Mouse (Mus musculus) liver, adult (tissue): ENCODE data around the gene Proser2.
A peak's percentile ranks its signal among the peaks of the same experiment; 100 is the strongest.

Experiments
- GATA4 ChIP-seq: IDR thresholded peaks from 2 replicates; pipeline ENCODE4 v1.6.1; 2014; ENCODE audit warnings: mild to moderate bottlenecking, low read length; ENCODE audit not compliant: insufficient replicate concordance

Proser2 gene

DNA sequence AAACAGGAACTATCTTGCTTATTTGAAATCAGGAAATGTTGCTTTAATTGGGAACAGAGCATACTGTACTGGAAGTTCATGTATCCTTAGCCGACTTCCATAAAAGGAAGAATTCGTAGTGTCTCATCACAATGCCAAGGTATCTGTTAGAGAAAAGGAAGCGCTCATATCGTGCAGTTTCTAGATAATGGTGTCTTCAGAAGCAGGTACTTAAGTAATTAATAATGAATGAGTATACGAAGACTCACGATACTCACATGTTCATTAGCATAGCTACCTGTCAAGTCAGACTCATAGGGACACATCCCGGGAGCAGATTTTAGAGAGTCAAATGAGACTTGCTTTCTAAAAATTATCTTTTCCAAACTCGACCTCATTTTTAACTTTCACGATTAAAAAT, 30.6 kb downstream of the Proser2 start:
- no peak for TF ChIP-seq GATA4

DNA sequence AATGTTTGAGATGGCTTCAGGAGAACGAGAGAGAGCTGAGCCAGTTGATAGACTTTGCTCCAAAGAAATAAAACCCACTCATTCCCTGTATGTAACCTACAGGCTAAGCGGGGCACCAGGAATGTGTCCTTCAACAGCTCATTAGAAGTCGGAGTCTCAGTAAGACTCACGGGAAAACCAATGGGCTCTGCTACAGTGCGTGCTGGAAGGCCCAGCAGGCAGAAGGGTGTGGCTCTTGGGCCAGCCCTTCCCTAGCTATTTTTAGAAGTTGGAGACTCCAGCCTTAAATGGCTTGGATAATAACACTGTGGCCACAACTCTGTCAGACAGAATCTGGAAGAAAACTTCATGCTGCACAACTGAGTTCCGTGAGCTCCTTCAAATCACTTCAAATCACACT, 31.1 kb downstream of the Proser2 start:
- no peak for TF ChIP-seq GATA4

DNA sequence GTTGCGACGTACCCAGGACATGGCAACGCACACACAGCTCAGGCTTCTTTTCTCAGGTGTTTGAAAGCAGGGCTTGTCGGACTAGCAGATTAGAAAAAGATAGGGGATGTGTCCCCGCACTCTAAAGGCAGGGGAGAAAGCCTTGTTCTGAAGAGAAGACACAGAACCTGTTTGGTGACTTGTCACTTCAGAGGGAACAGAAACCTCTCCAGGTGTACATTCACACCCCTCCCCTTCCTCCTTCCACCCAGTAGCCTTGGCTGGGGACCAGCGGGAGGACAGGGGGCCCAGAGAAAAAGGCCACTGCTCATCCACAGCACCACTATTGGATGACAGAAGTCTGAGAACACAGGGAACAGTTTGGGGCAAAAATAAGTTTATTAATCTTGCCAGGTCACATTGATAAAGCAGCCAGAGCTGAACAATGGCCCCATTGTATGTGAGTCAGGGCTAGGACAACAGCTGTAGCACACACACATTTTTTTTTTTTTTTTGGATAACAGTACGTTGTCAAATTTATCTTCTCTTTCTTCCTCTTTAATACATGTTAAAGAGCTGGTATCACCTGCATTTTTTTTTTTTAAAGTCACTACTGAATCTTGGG, 32.8 kb downstream of the Proser2 start:
- no peak for TF ChIP-seq GATA4

DNA sequence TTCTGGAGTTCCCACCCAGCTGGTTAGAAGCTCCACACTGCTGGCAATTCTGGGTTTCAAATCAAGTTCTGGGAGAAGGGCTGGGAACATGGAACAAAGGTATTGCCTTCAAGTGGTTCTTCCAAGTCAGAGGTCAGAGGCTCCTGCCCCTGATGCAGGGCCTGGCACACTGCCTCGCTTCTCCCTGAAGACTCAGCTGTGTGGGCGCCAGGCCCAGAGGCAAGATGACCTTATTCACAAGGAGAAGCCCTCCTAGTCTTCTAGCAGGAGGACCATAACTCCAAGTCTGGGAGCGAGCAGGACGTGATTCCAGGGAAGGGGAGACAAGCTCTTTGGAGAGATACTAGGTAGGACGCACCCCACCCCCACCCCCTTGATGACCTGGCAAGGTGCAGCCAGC, 42.9 kb downstream of the Proser2 start:
- TF ChIP-seq GATA4, result no peak

DNA sequence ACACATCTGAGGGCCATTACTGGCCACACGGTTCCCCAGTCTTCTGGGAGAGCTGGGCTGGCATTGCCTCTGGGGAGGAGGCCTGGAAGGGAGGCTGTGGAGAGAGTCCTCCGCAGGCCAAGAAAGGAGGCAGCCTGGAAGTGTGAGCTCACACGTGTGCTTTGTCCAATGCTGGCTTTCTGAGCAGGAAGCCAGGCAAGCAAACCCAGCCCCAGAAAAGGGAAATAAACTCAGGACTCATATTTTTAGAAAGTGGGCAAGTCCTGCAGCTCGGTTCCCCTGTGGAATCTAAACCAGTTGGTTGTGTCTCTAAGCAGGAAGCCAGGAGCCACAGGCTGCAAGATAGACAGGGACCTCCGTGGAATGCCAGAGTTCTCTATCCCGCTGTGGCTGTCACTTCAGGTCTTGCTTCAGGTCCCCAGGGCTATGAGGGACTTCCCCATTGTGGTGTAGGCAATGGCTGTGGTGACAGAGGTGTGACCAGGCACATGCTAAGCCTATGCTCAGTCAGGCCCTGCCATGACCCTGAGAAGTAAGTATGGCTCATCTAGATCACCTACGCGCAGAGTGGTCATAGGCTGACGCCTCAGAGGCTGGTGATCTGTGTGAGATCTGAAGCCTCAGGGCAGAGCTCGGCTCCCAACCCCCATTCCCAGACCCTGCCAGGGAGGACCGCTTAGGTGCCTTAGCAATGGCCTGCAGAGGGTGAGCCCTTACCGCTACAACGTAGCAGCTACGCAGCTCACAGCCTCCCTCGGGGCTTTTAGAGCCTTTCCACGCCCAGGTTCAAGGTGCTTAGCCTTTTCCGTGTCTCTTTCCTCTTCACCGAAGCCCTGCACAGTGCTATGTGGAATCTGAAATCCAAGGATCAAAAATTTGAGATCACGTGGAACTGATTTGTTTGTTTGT, 44.1 kb downstream of the Proser2 start:
- no peak for TF ChIP-seq GATA4

DNA sequence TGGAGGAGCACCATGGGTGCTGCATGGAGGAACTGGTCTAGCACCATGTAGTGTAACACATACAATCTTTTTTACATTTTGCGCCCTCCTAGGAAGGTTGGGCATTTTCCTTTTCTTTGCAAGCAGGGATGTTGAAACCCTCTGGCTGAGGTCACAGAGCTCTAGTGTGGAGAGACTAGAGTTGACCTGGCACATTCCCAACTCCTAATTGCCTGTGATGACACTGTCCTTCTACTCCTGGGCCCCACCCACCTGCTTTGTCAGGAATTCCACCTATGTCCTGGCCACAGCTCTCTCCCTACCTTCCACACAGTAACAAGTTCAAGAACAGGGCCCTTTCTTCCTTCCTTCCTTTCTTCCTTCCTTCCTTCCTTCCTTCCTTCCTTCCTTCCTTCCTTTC, 46.3 kb downstream of the Proser2 start:
- no peak for TF ChIP-seq GATA4

DNA sequence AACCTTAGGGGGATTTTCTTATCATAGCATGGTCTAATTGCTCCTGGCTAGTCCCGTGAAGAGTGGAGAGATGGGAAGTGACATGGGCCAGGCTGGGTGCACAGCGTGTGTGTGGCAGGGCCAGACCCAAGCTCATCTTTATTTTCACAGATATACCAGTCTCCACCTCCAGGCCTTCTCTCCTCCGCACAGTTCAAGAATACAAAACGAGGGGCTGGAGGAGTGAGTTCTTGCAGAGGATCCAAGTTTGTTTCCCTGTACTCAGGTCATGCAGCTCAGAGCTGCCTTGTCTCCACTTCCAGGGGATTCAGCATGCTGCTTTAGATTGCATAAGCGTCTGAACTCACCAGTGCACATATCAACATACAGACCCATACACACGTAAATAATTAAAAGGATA, 47.4 kb downstream of the Proser2 start:
- no peak for TF ChIP-seq GATA4

DNA sequence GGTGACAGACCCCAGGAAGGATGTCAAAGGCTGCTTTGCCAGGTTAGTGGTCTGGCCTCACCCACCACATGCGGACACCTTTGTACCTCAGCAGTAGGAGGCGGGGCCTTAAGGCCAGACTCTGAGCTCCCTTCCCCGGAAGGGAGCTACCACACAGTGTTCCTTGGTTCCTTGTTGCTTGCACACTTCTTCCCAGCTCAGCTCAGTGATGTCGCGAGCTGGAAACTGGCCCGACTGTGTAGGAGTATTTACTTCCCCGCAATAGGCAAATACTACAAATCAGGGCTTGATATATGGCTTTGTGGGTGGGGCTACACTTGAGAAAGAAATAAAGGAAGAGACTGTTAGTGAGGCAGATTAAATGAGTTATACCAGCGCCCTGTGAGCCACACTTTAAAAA, 48.9 kb downstream of the Proser2 start:
- TF ChIP-seq GATA4, result no peak

DNA sequence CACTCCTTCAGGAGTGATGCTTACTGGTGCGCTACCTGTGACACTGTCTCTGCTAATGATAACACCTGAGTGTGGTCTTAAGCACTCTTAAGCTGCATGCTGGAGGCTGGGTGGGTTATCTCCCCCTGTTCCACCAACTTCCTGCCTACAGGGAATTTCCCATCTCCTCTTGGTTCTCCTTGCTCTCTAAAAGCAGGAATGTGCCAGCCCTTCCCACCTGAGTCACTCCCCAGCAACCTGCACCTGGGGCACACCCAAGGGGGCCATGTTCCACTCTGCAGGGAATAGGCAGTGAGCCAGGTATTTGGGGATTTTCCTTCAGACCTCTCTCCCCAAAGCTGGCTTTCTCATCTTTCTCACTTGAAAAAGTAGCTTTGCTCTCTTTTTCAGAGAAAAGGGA, 50.0 kb downstream of the Proser2 start:
- no peak for TF ChIP-seq GATA4

DNA sequence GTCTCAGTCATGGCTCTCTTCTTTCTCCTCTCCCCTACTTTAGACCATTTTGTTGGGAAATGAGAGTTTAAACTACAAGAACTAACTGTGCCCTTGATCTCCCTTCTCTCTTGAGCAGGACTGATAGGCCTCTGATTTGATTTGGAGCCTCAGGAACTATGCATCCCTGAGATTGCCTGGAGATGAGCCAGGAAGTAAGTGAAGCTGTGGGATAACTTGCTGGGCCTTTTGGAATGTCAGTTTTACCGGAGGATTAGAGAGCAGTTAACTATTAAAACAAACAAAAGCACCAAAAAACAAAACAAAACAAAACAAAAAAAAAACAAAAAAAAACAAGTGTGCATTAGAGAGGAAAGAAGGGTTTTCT, 54.5 kb downstream of the Proser2 start:
- TF ChIP-seq GATA4, result no peak

DNA sequence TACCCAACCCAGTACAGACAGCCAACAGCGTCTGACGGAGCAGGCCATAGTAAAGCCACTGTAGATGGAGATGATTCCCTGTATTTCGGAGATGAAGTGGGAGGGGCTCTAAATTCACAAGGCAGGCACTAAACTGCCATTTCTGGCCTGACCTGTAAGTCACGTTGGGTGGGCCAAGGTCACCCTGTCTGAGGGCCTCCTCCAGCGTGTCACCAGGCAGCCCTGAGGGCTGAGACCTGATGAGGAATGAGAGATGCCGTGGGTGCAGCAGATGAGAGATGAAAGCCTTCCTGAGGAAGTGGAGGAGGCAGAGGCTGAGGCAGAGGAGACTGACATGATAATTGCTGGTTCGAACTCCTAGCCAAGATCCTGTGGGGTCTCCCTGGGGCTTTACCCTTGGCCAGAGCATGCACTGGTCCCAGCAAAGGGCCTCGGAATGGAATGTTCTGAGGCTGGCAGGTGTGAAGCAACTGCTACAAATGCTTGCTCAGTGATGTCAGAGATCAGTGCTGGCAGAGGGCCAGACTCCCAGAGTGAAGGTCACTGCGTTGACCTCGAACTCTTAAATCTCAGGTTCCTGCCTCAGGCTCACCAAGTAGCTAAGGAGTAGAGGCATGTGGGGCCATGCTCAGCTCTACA, 55.0 kb downstream of the Proser2 start:
- TF ChIP-seq GATA4, result no peak

DNA sequence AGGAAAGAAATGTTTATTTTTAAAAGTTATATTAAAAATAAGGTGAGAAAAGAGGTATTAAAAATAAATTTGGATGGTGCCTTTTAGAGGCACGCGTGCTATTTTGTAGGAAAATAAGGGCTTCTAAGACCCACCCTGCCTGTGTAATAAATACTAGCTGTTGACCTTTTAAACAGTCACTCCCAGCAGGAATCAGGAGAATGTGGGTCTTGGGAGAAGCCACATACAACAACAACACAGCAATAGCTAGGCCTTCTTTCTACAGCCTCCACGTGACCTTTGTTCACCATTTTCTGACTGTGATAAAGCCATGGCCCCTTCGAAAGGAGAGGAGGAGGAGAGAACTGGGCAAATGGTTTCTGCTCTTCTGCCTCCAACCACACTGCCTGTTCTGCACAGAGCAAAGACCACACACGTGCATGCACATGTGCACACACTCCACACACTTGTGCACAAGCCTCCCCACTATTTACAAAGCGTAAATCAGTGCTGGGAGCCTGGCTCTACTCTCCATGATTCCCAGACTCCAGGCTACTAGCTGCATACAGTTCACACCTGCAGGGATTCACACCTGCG, 57.2 kb downstream of the Proser2 start:
- no peak for TF ChIP-seq GATA4

DNA sequence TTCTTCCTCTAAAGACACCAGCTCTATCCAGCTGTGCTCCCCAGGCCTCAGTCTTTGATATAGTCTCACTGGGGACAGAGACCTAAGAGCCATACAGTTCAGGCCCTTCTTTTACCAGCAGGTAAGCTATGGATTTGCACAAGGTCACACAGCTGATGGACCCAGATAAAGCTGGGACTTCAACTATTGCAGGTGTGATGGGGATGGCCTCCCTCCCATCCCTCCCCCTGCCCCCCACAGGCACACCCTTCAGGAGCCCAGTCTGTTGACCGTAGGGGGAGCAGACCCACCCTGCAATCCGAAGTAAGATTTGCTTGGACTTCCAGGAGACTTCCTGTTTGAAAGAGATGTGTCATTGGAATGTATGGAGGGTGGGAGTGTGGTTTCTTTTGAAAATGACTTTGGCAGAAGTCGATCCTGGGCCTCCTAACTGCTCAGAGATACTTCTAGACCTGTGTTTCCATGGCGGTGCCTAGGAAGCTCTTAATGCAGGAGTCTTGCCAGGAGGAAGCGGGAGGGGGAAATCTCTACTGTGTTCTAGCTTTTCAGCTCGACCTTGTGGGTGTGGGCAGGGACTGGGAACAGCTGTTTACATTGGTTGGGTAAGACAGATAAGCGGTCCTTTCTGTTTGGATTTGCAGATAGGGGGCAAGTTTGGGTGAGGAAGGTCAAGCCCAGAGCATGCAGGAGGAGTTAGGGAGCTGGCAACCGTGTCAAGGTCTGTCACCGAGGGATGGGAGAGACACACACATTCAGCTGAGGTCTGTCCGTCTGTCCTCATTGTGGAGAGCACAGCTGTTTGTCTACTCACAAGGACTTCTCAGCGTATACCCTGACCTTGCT, 58.2 kb downstream of the Proser2 start:
- TF ChIP-seq GATA4, result peak; percentile 99

DNA sequence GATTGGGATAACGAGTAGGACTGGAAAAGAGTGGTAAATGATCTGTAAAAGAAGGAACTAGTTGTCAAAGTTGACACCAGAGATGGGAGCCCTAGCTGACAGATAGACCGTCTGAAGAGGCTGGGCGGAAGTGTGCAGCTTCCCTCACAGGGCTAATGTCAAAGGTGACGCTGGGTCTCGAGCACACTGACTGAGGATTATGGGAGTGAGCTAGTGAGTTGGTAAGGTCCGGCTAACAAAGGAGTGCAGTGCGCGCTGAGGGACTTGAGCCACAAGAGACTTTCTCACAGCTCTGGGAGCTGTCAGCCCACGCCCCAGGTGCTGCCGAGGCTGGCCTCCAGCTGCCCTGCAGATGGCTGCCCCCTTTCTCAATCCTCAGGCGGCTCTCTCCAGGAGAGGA, 59.1 kb downstream of the Proser2 start:
- TF ChIP-seq GATA4, result no peak

DNA sequence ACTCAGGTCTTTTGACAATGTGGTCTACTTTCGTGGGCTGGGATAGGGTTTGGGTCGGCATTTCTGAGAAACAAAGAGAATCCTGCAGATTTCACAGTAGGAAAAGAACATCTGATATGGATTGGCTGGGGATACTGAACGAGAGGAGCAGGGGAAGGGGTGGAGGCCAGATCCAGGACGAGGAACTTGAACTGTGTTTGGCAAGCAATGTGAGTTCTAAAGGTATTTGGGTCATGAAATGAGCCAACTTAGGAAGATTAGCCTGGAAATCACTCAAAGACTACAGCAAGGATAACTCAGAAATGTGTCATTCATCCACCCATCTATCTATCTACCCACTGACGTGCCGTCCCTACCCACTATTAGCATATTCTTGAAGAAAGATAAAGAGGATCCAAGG, 62.7 kb downstream of the Proser2 start:
- TF ChIP-seq GATA4, result no peak

DNA sequence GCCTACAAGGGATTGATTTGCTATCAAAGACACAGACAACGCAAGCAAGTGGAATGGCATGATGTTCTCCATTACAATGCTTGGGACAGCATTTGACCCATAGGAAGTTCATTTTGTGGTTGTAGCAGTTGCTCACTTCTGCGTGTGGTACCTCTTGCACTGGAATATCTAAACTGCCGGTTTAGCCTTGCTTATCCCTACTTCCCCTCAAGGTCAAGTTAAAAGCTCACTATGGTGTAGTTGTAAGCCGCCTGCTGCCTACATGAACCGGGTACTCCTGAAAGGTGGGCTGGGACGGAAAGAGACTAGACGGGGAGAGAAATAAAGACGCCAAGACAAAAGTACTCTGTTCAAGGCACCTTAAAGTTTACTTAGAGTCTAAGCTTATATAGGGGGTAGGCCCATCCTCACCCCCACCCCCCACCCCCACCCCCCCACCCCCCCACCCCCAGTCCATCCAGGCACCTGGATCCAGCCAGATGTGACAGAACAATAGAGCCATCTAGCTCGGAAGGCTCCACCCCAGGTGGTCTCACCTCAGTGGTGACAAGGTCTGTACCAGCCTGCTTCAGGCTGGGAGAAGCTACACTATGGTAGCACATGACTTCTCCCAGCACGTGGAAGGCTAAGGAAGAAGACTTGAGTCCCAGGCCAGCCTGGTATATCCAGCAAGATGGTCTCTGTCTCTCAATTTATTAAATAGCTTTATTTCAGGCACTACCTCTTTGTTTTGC, 69.8 kb downstream of the Proser2 start:
- TF ChIP-seq GATA4, result no peak
